Mouse (Mus musculus) T-cell, adult 2 months (primary cell): Measurements from ENCODE around the gene Foxp1.

Experiments
- DNase-seq: peaks from one replicate; pipeline ENCODE4 v3.0.0; 2022; ENCODE audit warnings: low spot score

The Foxp1 gene

GRCm38 (mm10) chr6:98947486-98948152 is 574.9 kb downstream of the Foxp1 start:
- no peak for DNase-seq

GRCm38 (mm10) chr6:98946731-98947130 is 575.8 kb downstream of the Foxp1 start:
- DNase-seq: no peak

DNA sequence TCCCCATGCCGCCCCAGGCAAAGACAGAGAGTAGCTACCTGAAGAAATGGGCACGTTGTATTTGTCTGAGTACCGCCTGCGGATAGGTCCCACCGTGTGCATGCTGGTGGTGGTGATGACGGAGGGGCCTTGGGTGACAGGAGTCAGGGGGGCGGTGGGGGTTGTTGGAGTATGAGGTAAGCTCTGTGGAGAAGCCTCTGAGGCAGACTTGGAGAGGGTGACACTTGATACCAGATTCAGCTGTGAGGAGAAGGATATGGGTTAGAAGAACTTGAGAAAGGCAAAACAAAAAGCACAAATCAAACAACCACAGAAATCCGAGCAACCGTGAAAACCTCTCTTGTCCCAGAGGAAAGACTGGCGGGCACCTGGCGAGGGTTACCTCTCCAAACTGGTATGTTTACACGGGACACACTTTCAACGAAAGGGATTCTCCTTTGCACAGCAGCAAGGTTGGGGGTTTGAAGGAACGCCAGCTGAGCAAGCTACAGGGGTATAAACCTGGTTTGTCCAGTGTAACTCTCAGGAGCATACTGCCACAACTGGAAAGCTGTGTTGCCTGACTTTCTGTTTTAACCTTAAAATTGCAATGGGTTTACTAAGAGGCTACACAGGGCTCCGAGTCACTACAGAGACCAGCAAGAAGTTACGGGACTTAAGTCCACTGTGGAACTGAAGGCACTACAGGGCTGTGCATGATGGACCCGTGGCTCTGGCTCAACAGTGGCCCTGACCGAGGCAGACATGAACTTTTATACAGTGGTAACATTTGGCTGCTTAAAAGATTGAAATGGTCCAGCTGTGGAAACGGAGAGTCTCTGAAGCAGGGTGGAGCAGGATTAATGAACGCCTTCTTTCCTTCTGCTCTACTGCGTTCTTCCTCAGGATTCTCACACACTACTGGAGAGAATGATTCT is 576.8 kb downstream of the Foxp1 start:
- no peak for DNase-seq

DNA sequence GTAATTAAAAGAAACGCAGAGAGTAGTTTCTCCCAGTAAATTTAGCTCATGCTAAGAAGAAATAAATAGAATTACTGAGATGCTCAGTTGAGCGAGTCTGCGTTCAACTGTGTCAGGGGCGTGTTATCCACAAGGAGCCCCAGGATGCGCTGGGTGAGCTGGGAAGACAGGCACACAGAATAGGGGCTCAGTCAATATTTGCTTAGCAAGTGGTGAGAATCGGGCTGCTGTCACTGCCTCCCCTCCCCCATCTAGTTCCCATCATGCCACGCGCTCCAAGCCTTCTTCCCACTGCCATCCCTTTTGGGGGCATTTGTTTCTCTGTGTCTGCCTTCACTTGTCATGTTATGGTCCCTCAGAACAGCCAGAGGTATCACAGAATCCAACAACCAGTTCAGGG is 584.2 kb downstream of the Foxp1 start:
- DNase-seq: no peak

DNA sequence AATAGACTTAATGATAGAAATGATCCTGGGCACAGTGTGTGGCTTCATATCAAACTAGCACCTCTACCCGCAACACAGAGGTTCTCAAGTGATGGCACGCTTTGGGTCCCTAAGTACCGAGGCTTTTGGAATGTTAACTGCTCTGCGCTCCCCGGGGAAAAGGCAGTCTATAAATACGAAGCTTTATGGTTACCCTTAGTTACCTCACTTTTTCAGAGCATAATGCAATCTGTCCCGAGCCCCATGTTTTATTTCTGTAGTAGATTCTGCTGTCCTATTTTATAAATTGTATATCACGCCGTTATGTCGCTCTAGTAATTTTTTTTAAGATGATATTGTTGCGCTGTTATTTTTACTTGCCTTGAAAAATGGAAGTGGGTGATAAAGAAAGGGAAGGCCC is 585.0 kb downstream of the Foxp1 start:
- DNase-seq: no peak

GRCm38 (mm10) chr6:98936377-98936776 is 586.1 kb downstream of the Foxp1 start:
- no peak for DNase-seq

GRCm38 (mm10) chr6:98935169-98935568 is 587.4 kb downstream of the Foxp1 start:
- DNase-seq: no peak

GRCm38 (mm10) chr6:98934381-98934780 is 588.1 kb downstream of the Foxp1 start:
- DNase-seq: no peak

- DNase-seq: no peak
Measured at GRCm38 (mm10) chr6:98933135-98933724, 589.3 kb downstream of the Foxp1 start.

GRCm38 (mm10) chr6:98931881-98932540 is 590.5 kb downstream of the Foxp1 start:
- DNase-seq: no peak

DNA sequence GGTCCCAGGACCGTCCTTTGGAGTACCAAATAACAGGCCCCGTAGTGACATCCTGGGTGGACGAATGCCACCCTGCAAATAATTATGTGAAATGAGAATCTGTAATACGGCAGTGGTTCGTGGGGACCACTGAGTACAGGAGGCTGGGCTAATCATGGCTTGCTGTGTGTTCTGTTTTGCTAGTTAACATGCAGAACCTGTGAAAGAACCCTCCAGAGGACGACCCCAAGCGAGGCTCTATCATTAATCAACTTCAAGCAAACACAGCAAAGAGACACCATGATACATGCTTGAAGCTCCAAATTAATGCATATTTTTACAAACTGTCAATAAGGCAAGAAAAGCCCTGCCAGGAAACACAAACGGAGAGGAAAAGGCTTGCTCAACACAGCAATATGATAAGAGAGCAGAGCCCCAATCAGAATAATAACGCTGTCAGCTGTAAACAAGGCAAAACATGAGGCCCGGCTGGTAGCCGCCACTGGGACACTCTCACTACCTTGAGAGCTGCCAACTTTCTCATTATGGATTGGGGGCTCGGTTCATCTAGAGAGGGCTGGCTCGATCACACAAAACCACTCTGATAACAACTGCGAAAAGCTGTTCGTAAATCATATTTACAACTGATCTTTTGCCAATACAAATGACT is 591.7 kb downstream of the Foxp1 start:
- no peak for DNase-seq

DNA sequence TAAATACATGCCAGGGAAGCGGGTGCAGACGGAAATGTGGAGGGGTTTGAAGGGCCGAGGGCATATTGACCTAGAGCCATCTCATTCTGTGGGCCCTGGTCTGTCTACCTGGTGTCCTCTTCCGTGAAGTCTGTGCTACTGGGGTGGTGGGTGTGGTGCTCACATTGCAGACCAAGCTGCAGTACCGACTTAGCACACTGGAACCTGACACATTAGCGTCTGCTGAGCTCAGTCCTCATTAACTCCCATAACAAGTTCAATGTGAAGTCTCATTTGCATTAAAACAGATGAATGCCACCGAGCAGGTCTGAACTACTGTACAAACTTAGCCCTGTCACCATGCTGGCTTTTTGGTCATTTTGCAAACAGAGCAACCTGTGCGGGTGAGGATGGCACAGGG is 594.2 kb downstream of the Foxp1 start:
- no peak for DNase-seq

GRCm38 (mm10) chr6:98901259-98901658 is 621.3 kb downstream of the Foxp1 start:
- DNase-seq: no peak

GRCm38 (mm10) chr6:98878208-98878607 is 644.3 kb downstream of the Foxp1 start:
- DNase-seq: no peak

- DNase-seq: no peak
Measured at GRCm38 (mm10) chr6:98876401-98876800, 646.1 kb downstream of the Foxp1 start.
